Mouse (Mus musculus) c-Kit-positive CD71-positive TER-119-positive erythroid progenitor cells, embryonic 14.5 days (primary cell): ENCODE results near the gene Atp8a1.
A peak's percentile ranks its signal among the peaks of the same experiment; 100 is the strongest.

Source experiments
- DNase-seq: peaks from one replicate; pipeline ENCODE4 v3.0.0-alpha.2; 2013; ENCODE audit warnings: low spot score

Gene Atp8a1

DNA sequence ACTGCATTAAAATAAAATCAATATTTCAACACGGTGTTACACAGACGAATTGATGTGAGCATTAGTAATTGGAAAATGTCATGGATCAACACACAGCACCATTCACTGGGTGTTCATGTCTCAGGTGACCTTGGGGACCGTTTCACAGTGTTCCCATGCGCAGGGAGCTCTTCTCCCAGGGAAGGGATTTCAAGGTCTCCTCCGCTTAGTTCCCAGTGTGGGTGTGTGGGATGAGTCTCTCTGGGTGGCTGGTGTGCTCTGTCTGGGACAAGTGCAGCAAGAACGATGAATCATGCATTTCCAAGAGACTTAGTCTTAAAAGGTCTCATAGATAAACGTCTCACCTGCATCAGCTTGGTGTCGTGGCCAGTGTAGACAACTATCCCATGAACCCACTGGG is 78.5 kb downstream of the Atp8a1 start:
- no peak for DNase-seq

DNA sequence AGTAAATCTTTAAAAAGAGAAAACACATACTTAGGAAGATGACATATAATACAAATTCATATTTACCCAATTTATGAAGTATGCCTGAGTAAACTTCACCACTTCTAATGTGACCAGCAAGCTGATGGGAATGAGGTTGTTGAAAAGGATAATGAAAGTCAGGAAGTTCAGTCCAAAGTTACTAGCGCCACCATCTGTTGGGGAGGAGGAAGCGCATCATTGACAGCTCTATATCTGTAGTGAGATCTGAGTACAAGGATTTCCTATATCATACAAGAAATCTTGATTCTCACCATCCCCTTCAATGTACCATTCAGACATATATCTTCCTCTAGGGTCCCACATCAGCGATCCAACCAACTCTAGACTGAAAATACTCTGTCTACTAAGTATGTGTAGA is 82.4 kb downstream of the Atp8a1 start:
- DNase-seq = peak; percentile 13

DNA sequence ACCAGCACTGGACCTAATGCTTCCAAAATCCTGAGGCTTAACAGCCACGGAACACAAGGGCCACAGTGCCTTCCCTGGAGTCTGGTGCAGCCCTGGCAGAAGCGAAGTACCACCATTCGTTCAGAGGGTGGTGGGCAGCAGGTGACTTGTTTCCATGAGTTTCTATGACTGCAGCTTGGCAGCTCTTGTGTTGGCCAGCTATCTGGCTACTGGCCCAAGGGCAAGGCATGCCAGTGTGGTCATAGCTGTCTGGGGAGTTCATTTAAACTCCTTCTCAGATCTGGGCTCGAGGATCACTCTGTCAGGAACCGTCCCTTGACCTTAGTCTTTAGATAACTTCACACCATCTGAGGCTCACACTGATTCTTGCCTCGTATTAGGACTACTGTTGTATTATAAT is 89.1 kb downstream of the Atp8a1 start:
- DNase-seq = no peak

DNA sequence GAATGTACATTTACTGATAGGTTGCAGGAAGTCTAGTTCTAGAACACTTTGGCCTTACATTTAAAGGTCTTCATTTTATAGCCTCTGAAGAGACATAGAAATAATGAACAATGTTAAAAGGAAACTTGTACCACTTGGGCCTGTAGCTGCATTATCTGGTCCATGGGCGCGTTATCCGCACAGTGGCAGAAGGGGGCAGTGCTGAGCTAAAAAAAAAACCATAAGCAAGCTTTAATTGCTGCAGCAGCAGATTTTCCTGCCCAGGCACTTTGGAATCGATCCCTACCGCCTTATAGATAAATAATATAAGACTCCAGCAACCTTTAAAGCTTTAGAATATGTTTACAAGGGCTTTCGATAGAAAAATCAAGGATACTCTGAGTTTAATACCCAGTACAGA is 91.1 kb downstream of the Atp8a1 start:
- DNase-seq = peak; percentile 39

DNA sequence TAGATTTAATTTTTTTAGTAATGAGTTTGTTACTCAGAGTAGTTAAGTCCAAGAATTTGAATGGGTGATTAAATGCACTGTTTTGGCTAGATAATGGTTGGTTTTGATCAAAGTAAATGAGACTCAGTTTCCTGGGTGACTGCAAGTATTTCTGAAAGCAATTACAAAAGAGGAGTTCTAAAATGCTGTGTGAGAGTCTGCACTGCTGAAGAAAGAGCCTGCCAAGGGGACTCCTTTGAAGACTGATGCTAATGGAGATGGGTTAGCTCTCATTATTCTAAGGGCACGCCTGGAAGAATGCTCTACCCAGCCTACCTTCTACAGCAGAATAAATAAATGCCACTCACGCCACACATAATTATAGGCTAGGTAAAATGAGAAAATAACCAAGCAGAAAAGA is 94.2 kb downstream of the Atp8a1 start:
- no peak for DNase-seq

DNA sequence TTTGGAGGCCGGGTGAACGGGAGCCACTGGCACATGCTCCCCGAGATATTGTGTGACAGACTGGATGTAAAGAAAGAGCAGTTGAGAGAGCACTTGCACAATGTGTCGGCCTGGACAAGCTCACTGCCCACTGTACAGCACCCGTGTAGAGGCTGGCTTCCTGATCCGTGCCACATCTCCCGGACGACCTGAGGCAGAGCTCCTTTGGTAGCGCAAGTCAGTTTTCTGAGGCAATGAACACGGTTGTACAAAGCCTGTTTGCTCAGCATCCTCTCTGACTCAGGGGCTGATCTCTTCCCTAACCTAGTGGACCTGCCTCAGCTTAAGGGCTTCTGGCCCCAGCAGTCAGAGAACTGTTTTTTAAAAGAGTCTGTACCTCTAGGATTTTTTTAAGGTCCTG is 94.6 kb downstream of the Atp8a1 start:
- DNase-seq = no peak

DNA sequence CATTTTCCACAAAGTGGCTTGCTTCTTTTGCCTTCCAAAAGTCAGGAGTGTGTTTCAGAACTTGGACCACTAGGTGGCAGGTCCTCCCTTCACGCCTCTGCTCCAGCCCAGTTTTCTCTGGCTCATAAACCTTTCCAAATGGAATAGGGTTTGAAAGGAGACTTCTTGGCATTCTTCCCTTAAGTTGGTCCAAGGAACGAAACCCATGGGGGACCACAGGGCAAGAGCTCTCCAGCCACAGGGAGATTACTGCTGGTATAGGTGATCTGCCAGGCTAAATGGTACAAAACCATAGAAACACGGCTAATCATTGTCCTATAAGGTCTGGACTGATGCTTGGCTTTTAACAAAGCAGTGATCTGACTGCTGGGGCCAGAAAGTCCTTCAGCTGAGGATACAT is 95.2 kb downstream of the Atp8a1 start:
- DNase-seq = no peak

DNA sequence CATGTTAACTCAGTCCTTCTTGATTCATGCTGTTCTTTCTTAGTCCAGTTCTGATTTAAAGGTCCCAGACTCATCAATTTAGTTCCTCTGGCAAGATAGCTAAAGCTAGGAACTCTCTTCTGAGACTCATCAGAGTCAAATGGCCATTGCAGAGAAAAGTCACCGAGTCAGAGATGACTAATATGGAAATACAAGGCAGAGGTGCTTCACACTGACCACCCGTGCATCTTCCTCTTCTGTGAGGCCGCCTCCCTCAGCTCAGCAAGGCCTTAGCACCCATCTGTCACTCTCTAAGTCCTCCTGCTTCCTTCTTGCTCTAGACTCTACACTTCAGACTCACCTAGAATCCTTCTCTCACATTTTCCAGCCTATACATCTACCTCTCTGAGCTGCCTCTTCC is 108.0 kb downstream of the Atp8a1 start:
- DNase-seq = no peak

DNA sequence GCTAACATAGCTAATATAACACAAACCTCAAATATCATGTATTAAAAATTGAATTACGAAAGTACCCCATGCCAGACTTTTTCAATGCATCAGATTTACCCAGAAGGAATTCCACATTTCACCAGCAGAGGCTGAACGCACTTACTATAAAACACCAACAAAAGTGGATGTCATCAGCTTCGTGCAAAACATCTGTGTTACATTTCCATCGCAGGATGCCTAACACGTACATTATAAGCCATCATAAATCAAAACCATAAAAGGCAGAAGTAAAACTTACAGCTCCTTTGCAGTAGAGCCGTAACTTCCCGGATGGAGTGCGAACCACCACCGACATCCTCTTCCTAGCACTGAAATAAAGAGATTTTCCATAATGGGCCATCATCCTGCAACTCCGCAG is 109.1 kb downstream of the Atp8a1 start:
- no peak for DNase-seq

DNA sequence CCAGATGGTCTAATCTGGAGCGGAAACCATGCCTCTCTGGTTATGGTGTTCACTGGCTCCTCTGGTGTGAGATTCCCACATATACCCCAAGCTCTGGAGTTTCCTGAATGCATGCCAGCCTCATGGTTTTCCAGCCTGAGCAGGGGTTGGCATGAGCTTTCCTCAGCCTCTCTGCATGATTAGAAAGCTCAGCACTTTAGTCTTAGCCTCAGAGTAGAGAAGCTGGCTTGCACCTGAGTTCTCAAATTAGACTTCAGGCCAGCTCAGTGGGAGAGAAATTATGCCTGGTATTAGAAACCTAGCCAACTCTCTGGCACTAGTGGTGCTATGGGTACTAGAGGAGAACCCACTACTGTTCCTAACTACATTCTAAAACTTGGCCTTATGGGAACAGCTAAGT is 111.5 kb downstream of the Atp8a1 start:
- no peak for DNase-seq

DNA sequence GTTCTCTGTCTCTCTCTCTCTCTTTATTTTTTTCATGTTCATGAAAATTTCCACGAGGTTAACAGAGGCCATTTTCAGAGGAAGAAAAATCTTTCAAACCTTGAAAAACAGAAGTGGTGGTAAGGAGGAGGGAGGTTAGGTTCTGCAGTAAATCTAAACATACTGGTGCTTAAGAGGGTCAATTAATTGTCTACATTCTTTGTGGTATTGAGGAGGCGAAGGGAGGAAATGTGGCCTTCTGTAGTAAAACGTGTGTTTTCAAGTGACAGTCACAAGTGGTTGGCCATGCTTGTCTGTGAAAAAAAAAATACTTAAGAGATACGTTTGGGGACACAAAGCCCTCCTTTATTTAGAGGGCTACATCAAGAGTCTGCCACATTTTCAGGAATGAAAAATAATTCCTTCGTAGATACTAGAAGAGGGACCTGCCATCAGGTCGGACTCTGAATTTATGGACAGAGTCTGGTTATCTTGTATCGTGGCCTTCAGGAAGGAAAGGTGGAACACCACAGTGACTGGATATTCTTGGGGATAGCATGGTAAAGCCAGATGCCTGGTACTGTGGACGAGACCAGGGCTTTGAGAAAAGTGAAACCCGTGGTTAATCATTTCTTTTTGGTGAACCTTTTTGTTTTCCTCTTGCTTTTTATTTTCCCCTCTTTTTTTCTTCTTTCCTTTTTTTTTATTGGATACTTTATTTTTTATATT is 113.5 kb downstream of the Atp8a1 start:
- DNase-seq = no peak

DNA sequence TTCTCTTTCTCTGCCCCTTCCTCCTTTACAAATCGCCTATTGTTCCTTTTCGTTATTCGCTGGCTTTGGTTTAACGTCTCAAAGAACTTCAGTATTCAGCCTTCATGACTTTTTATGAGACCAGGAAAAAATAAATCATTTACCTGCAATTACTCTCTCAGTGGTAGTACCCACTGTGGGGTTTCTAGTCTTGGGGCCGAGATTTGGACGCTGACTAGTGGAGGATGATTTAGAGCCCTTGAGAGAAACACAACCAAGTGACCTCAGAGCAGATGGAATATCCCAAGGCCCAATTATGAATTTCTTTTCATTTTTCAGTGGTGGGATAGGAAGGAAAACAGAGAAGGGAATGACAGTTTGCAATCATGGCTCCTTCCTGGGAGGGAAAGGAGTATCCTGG is 114.1 kb downstream of the Atp8a1 start:
- DNase-seq = no peak

DNA sequence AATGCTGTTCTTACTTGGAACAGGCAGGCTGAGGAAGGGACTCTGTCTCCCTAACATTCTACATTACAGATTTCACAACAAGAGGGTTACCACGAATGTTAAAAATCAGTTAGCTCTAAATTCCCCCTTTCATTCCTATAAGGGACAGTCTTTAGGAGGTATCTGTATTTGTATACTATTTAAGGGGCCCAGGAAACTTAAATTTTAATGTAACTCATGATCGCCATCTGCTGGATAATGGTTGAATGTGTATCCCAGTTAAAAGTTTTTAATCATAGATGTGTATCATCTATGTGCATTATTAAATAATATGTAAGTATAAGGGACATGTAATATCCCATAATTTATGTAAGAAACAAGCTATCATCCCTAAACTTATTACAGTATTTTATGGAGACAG is 119.5 kb downstream of the Atp8a1 start:
- DNase-seq = no peak

DNA sequence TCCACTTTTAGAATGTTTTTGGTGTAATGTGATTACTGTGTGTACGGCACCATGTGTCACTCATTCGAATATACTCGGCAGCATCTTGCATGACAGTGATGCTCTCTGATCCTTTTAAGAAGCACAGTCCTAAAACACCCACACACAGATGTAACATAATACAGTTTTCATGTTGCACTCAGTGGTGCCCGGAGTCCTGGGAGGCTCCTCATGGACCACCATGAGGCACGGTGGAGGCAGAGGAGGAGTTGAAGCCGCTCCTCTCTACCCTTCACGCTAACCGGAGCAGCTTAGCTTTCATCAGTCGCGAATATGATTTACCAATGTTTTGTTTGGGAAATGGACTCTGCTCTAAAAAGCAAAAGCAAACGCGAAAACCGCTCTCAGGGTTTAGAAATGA is 120.4 kb downstream of the Atp8a1 start:
- DNase-seq = no peak

DNA sequence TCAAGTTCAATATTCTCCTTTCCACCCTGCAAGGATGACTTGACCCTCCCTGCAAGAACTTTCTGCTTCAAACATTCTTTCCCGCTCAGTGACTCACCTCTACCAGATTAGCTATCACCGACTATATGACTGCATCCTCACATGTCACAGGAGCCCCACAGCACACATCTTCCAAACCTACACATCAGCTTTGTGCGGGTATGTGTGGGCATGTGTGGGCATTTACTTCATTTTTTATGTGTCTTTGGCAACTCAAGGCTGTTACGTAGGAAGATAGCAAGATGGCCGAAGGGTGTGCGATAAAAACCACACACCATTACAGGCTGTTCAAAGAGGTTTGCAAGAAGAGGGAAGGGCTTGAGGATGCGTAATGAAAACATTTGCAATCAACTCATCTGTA is 145.6 kb downstream of the Atp8a1 start:
- no peak for DNase-seq

DNA sequence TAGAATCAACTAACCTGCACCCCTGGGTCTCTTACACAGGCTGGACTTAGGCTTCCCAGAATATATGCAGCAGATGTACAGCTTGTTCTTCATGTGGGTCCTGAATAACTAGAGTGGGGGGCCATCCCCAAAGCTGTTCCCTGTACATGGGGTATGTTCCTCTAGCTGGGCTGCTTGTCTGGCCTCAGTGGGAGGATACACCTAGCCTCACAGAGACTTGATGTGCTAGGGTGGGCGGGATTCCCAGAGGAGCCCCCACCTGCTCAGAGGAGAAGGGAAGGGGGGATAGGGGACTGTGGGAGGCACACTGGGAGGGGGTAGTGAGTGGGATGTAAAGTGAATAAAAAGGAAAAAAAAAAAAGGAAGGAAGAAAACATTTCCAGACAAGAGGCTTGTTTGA is 147.8 kb downstream of the Atp8a1 start:
- no peak for DNase-seq

DNA sequence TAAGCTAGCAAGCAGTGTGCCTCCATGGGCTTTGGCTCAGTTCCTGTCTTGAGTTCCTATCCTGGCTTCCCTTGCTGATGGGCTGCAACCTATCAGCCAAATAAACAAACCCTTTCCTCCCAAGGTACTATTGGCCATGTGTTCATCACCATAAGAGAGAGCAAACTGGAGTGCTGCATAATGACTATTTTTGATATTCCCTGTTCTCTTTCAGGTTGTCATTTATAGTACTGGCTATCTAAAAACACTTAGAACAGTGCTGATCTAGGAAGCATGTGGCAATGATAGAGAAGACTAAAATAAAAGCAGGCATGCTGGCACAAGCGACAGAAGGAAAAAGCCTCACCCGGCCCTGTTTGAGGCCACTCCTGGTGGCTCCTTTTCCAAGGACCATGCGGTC is 149.1 kb downstream of the Atp8a1 start:
- DNase-seq = no peak

DNA sequence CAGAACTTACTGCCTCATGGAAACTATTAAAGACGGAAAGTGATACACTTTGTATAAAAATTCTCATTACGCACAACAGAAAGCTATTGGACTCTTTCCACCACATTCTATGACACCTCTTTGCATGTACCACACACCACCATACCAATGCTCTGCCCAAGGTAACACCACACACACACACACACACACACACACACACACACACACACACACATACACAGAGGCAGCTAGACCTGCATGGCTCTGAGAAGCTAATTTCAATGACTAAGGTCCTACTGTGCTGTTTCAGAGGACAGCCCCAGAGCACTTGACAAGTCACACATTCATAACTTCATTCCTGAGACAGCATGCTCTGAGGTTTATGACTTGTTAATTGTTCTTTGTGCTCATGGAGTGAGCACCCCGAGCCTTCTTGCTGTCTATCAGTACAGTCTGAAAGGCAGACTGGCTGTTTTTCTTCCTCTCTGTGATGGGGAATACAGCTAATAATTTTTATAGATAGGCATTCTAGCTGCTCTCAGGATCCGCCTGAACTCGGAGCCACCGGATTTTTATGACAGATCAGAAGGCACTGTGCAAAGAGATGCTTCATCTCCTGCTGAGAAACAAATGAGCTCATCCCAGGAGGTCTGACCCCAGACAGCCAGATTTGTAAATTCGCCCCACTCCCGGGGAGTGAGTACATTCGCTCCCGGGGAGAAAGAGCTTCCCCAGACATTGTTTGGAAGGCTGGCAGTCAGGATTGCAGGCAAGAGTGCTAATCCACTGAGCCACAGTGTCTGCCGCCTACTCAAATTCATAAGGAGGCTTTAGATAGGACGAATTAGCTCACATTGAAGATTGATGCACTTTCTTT is 150.3 kb downstream of the Atp8a1 start:
- DNase-seq = no peak

DNA sequence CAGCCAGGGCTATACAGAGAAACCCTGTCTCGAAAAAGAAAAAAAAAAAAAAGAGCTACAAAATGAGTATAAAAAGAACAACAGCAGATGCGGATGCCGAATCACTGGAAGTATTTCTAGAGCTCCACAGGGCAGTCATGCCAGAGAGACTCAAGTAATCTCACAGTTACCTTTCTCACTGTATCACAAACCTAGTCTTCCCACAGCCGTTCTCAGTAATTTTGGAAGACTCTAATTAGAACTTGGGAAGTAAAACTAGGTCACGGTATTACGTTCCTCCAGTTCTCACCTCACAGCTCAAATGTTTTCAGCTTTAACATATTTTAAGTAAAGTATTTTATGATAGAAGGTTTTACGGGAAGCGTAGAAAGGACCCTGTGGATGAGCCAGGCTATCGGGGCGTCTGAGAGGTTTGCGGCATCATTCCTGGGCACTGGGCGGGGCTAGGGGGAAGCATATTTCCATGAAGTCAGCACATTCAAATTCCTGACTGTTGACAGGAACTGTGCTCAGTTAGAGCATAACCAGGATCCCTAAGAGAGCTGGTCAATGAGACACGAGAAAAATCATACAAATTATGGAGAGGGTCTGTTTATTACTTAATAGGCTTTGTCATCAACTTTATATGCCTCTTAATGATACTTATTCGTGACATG is 152.1 kb downstream of the Atp8a1 start:
- no peak for DNase-seq

DNA sequence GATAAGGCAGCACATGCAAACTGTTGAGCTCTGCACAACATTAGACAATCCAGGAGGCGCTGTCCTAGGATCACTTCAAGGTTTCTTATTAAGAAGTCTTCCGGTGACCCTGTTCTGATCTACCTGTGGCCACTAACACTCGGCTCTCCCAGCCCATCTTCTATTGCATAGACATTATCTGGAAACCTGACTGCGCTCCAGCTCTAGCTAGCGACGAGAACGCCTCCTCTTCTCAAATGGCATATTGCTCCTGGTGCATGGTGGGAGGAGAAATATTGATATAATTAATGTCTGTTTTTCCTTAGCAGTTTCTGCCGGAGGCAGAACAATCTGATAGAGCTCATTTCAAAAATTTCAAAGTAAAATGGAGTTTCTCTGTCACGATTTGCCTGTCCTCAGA is 156.9 kb downstream of the Atp8a1 start:
- no peak for DNase-seq

DNA sequence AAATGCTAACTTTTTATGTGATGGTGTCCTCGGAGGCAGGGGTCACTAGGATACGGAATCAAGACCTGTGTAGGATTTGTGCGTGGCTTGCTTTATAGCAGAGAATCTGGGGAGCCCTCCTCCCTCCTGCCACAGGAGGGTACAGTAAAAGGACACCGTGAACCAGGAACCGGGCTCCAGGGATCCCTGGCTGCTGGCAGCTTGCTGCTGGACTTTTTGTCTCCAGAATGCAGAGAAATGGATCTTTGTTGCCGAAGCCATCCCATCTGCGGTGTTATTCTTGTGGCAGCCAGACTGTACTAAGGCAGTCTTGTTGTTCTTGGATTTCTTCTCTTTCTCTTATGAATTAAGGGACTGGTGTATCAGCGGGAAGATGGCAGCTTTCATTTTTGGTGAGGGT is 159.2 kb downstream of the Atp8a1 start:
- no peak for DNase-seq

DNA sequence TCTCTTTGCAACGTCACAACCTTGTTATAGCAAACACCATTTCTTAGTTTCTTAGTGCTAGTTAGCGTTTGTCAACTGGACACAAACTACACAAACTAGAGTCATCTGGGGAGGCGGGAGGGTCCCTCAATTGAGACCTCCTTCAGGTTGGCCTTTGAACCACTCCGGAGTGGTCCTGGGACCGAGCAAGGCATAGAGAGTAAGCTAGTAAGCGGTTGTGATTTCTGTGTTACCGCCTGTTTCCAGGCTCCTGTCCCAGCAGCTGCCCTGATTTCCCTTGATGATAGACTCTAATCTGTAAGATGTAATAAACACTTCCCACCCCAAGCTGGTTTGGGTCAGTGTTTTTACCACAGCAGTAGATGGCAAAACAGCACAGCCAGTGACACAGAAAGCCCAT is 161.3 kb downstream of the Atp8a1 start:
- DNase-seq = no peak

DNA sequence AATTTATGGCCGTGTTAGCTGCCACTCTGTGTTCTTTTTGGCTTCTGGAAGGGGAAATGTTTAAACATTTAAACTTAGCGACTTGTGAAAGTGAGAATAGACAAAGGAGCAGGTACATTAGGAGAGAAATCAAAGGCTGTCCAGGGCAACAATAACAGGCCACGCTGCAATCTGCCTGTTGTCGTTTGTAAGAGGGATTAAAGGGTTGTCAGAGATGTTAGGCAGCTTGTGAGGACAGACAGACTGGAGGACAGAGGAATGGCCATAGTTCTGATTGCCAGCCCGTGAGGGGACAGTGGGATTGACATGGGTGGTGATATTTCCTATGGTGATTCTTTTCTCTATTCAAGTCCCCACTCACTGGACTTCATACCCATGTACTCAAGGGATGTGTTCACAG is 161.8 kb downstream of the Atp8a1 start:
- no peak for DNase-seq
